27 mouse cellular contexts compared by ENCODE assay signal in genomic region chr15:32401909-32402527, GRCm38 (mm10).
DNase-seq lines count a peak whose midpoint lies in the region; ATAC-seq and TF ChIP-seq lines count a peak whose summit lies in the region.
"Had no signal": no experiment of that assay in that cellular context is flagged by ENCODE, and none has a peak within 500 bp of the region (broad histone marks: within the 10 kb centered on the region; RNA-seq: fewer than 3 reads in every experiment).

No protein-coding gene starts in this region.

- peak; percentile 13 for DNase-seq in 3T3-L1 (ENCODE audit: low read depth, low spot score)
- DNase-seq in 416B (ENCODE audit: low read depth): peak; percentile 74
- peak; percentile 24 for DNase-seq in NIH3T3 (ENCODE audit: low read depth)
- no peak for DNase-seq in gastrocnemius, postnatal 36 days
- DNase-seq in spleen, postnatal 36 days (ENCODE audit: low spot score in 2 of 2): no peak
- no peak for DNase-seq in gastrocnemius, adult 2 months
- DNase-seq: adrenal gland, adult 2 months; B cell, adult 2 months; cerebellum, adult 11 months; cerebellum, adult 2 months; cerebellum, adult 9-11 months; cerebellum, postnatal 25 days; forebrain, postnatal 0 days; gastrocnemius, postnatal 25 days; heart, postnatal 36 days had no signal

- no peaks in the 10 kb centered on the region for H3K9me3 ChIP-seq in stomach, embryonic 15.5 days
- H3K9me3 ChIP-seq: embryonic facial prominence, embryonic 12.5 days; embryonic facial prominence, embryonic 15.5 days; hindbrain, embryonic 10.5 days; hindbrain, embryonic 13.5 days; intestine, embryonic 15.5 days had no signal

- WGBS in stomach, embryonic 15.5 days: 64% methylated on average over 5 of the region's 5 CpGs

- H3K27me3 ChIP-seq in stomach, embryonic 15.5 days (replicated peaks): no peaks in the 10 kb centered on the region
- H3K27me3 ChIP-seq: embryonic facial prominence, embryonic 12.5 days; embryonic facial prominence, embryonic 15.5 days; hindbrain, embryonic 13.5 days; intestine, embryonic 15.5 days; Patski had no signal

- no peaks in the 10 kb centered on the region for H3K4me1 ChIP-seq in stomach, embryonic 15.5 days
- H3K4me1 ChIP-seq: hindbrain, embryonic 13.5 days; intestine, embryonic 15.5 days had no signal

- no peak overlapping the region for H3K4me2 ChIP-seq in stomach, embryonic 15.5 days
- H3K4me2 ChIP-seq: embryonic facial prominence, embryonic 12.5 days; embryonic facial prominence, embryonic 15.5 days; heart, embryonic 11.5 days; hindbrain, embryonic 13.5 days; intestine, embryonic 15.5 days had no signal

- H3K27ac ChIP-seq in stomach, embryonic 15.5 days: no peak overlapping the region
- no peak overlapping the region for H3K27ac ChIP-seq in gastrocnemius, adult 2 months
- H3K27ac ChIP-seq: embryonic facial prominence, embryonic 12.5 days; embryonic facial prominence, embryonic 15.5 days; hindbrain, embryonic 10.5 days; hindbrain, embryonic 13.5 days; intestine, embryonic 15.5 days had no signal

- intact Hi-C loops in gastrocnemius, postnatal 36 days (cut with DNase I): no loop called here
- intact Hi-C loops in gastrocnemius, adult 2 months (cut with DNase I): no loop called here

- ATAC-seq in stomach, embryonic 15.5 days (ENCODE audit: insufficient read depth, low FRiP score, low read depth): peak; percentile 60
- ATAC-seq in activated CD4-positive, CD25-positive, alpha-beta regulatory T cell, adult 4 months: no peak
- ATAC-seq: CD4-positive, CD25-positive, alpha-beta regulatory T cell, adult 4 months; forebrain, embryonic 14.5 days; forebrain, postnatal 0 days; hindbrain, embryonic 16.5 days; intestine, embryonic 15.5 days; Patski had no signal

- H3K4me3 ChIP-seq in stomach, embryonic 15.5 days (replicated peaks): no peak overlapping the region
- no peak overlapping the region for H3K4me3 ChIP-seq in gastrocnemius, adult 2 months
- H3K4me3 ChIP-seq: embryonic facial prominence, embryonic 12.5 days; embryonic facial prominence, embryonic 15.5 days; hindbrain, embryonic 10.5 days; hindbrain, embryonic 13.5 days; intestine, embryonic 15.5 days had no signal

- H3K36me3 ChIP-seq in stomach, embryonic 15.5 days: no peaks in the 10 kb centered on the region
- H3K36me3 ChIP-seq: embryonic facial prominence, embryonic 12.5 days; embryonic facial prominence, embryonic 15.5 days; hindbrain, embryonic 10.5 days; hindbrain, embryonic 13.5 days; intestine, embryonic 15.5 days had no signal

- H3K9ac ChIP-seq in stomach, embryonic 15.5 days: no peak overlapping the region
- H3K9ac ChIP-seq: embryonic facial prominence, embryonic 12.5 days; embryonic facial prominence, embryonic 15.5 days; forebrain, postnatal 0 days; hindbrain, embryonic 13.5 days; intestine, embryonic 15.5 days had no signal

- TF ChIP-seq CTCF in gastrocnemius, adult 2 months (IDR thresholded peaks at IDR 0.05): no peak

Comparison
In these comparisons a context has a peak if more than half of its experiments do, and no peak if none do; other contexts are left out.
1. DNase-seq: peak in 3T3-L1 (single experiment), 416B (single experiment) and NIH3T3 (single experiment); none in gastrocnemius, postnatal 36 days (0 of 2), spleen, postnatal 36 days (0 of 2) and gastrocnemius, adult 2 months (single experiment).